Mouse (Mus musculus) MEL (cell line): ENCODE results near the gene Csad.

ENCODE experiments used
- CHD2 ChIP-seq: IDR thresholded peaks from 2 replicates; pipeline ENCODE4 v1.6.1; 2011; ENCODE audit warnings: low read length, improper control_type of control experiment
- CTCF ChIP-seq, 3 experiments: IDR thresholded peaks in 2 of 3; conservative IDR thresholded peaks in 1 of 3; 2 replicates each; pipeline ENCODE4 v1.5.1; 2011 to 2012; ENCODE audit warnings: low read length in 3 of 3, low read depth in 2 of 3, mild to moderate bottlenecking in 2 of 3, improper control_type of control experiment in 1 of 3, inconsistent platforms in 1 of 3, mixed read lengths in 1 of 3, moderate library complexity in 1 of 3; ENCODE audit not compliant: control insufficient read depth in 1 of 3, insufficient read depth in 1 of 3, poor library complexity in 1 of 3, severe bottlenecking in 1 of 3
- E2F4 ChIP-seq: IDR thresholded peaks from 2 replicates; pipeline ENCODE4 v1.6.1; 2011; ENCODE audit warnings: low read depth, low read length, improper control_type of control experiment, borderline replicate concordance
- ELF1 ChIP-seq: IDR thresholded peaks from 2 replicates; pipeline ENCODE4 v1.6.1; 2014; ENCODE audit warnings: low read depth, mild to moderate bottlenecking, inconsistent platforms, low read length, improper control_type of control experiment, moderate library complexity
- EP300 ChIP-seq, 2 experiments: IDR thresholded peaks; 2 replicates each; pipeline ENCODE4 v1.6.1; 2011; ENCODE audit warnings: improper control_type of control experiment in 2 of 2, low read length in 2 of 2, low read depth in 1 of 2, mild to moderate bottlenecking in 1 of 2
- GATA1 ChIP-seq: IDR thresholded peaks from 2 replicates; pipeline ENCODE4 v1.6.1; 2011; ENCODE audit warnings: low read depth, low read length, improper control_type of control experiment

DNA sequence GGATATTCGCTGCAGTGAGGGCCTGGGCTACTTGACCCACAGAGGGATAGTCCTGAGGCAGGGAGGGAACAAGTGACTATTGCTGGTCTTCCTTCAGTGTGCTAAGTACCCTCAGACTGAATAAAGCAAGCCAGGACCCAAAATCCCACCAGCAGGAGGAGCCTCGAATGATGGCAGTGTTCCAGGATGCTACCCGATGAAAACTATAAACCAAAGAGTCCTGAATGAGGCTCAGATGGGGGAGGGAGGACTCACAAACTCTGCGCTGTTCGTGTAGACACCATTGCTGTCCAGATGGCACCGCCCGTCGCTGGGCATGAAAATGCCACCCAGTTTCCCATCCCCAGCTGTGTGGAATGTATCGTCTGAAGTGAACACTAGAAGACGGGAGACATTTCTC, 17.9 kb upstream of the Csad start:
- no peak for TF ChIP-seq CTCF (IDR thresholded peaks at IDR 0.05 in 2 of 3, conservative IDR thresholded peaks at IDR 0.05 in 1 of 3; ENCODE audit: control insufficient read depth in 1 of 3, insufficient read depth in 1 of 3, low read depth in 2 of 3, low read length in 3 of 3, poor library complexity in 1 of 3, severe bottlenecking in 1 of 3)
- no peak for TF ChIP-seq GATA1
- no peak for TF ChIP-seq CHD2
- TF ChIP-seq ELF1: no peak
- no peak for TF ChIP-seq EP300 (IDR thresholded peaks at IDR 0.05; ENCODE audit: low read depth in 1 of 2, low read length in 2 of 2)
- no peak for TF ChIP-seq E2F4
